Mouse (Mus musculus): ENCODE measurements around the gene Pgk1. TPM values are rescaled to one million over a fixed set of nuclear protein-coding genes. Genes with fewer than 3 reads are reported as not detected.

Pgk1 gene
- polyA plus RNA-seq, 1 experiment from 2014 or later = 280 TPM

- Histone ChIP-seq H3K9me3 (replicated peaks; ENCODE audit: low read length) (no peaks in the 10 kb centered on the region), H3K9ac (ENCODE audit: low read depth, low read length) (no peak overlapping the region), H3K4me2 (ENCODE audit: low read length) (no peak overlapping the region), H3K4me3 (replicated peaks; ENCODE audit: low read depth, low read length) (no peak overlapping the region), H3K27ac (no peak overlapping the region), H3K36me3 (ENCODE audit: insufficient read depth, low read length) (no peaks in the 10 kb centered on the region), H3K27me3 (ENCODE audit: insufficient read depth, low read length) (no peaks in the 10 kb centered on the region), H3K4me1 (replicated peaks; ENCODE audit: insufficient read depth, low read length) (no peaks in the 10 kb centered on the region)
- no peak for TF ChIP-seq CTCF (IDR thresholded peaks at IDR 0.05; ENCODE audit: low read depth)
- DNase-seq (ENCODE audit: low spot score) (no peak), ATAC-seq (replicated peaks; ENCODE audit: low FRiP score, low read depth) (no peak)
- WGBS = 79% methylated on average over 4 of the region's 4 CpGs
Observed at GRCm38 (mm10) chrX:106155892-106156291, 31.0 kb upstream of the Pgk1 start.

DNA sequence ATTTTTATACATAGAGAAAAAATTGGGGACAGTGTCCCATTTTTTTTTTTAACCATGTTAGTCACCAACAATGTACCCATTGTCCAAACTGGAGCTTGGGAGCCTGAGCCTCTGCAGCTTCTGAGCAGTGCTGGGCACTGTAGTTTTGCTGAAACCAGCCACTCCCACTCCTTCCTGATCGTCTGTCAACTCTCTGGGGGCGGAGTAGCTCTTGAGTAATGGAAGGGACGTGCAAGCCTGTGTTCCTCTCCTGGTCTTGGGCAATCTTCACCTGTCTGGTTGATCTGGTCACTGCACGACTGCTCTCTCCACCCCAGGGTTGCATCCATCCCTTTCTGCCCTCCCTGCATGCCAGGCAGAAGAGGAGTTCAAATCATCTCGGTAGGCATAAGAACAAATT, 22.9 kb upstream of the Pgk1 start:
- no peaks in the 10 kb centered on the region for H3K27me3 ChIP-seq (ENCODE audit: insufficient read depth, low read length)
- 52% methylated on average over 5 of the region's 5 CpGs for WGBS
- no peaks in the 10 kb centered on the region for H3K9me3 ChIP-seq (replicated peaks; ENCODE audit: low read length)
- TF ChIP-seq CTCF (IDR thresholded peaks at IDR 0.05; ENCODE audit: low read depth) = no peak
- no peak overlapping the region for H3K4me2 ChIP-seq (ENCODE audit: low read length)
- H3K27ac ChIP-seq = no peak overlapping the region
- no peak overlapping the region for H3K9ac ChIP-seq (ENCODE audit: low read depth, low read length)
- H3K36me3 ChIP-seq (ENCODE audit: insufficient read depth, low read length) = no peaks in the 10 kb centered on the region
- H3K4me3 ChIP-seq (replicated peaks; ENCODE audit: low read depth, low read length) = no peak overlapping the region
- DNase-seq (ENCODE audit: low spot score) (no peak), ATAC-seq (replicated peaks; ENCODE audit: low FRiP score, low read depth) (no peak)
- H3K4me1 ChIP-seq (replicated peaks; ENCODE audit: insufficient read depth, low read length) = no peaks in the 10 kb centered on the region

- Histone ChIP-seq H3K4me3 (replicated peaks; ENCODE audit: low read depth, low read length) (no peak overlapping the region), H3K9ac (ENCODE audit: low read depth, low read length) (no peak overlapping the region), H3K4me1 (replicated peaks; ENCODE audit: insufficient read depth, low read length) (no peaks in the 10 kb centered on the region), H3K4me2 (ENCODE audit: low read length) (no peak overlapping the region), H3K36me3 (ENCODE audit: insufficient read depth, low read length) (no peaks in the 10 kb centered on the region), H3K27me3 (ENCODE audit: insufficient read depth, low read length) (no peaks in the 10 kb centered on the region), H3K27ac (no peak overlapping the region), H3K9me3 (replicated peaks; ENCODE audit: low read length) (no peaks in the 10 kb centered on the region)
- ATAC-seq (replicated peaks; ENCODE audit: low FRiP score, low read depth) (no peak), DNase-seq (ENCODE audit: low spot score) (no peak)
- WGBS = 67% methylated on average over 5 of the region's 5 CpGs
- TF ChIP-seq CTCF (IDR thresholded peaks at IDR 0.05; ENCODE audit: low read depth) = no peak
Observed at GRCm38 (mm10) chrX:106164555-106164954, 22.3 kb upstream of the Pgk1 start.

GRCm38 (mm10) chrX:106165089-106165488, 21.8 kb upstream of the Pgk1 start:
- H3K9ac ChIP-seq (ENCODE audit: low read depth, low read length) = no peak overlapping the region
- H3K27me3 ChIP-seq (ENCODE audit: insufficient read depth, low read length) = no peaks in the 10 kb centered on the region
- H3K36me3 ChIP-seq (ENCODE audit: insufficient read depth, low read length) = no peaks in the 10 kb centered on the region
- no peaks in the 10 kb centered on the region for H3K4me1 ChIP-seq (replicated peaks; ENCODE audit: insufficient read depth, low read length)
- no peak overlapping the region for H3K27ac ChIP-seq
- 64% methylated on average over 1 of the region's 1 CpGs for WGBS
- no peaks in the 10 kb centered on the region for H3K9me3 ChIP-seq (replicated peaks; ENCODE audit: low read length)
- H3K4me2 ChIP-seq (ENCODE audit: low read length) = no peak overlapping the region
- DNase-seq (ENCODE audit: low spot score) (no peak), ATAC-seq (replicated peaks; ENCODE audit: low FRiP score, low read depth) (no peak)
- no peak overlapping the region for H3K4me3 ChIP-seq (replicated peaks; ENCODE audit: low read depth, low read length)
- TF ChIP-seq CTCF (IDR thresholded peaks at IDR 0.05; ENCODE audit: low read depth) = peak; percentile 42; the same call in 1 of the 2 replicates

- ATAC-seq (replicated peaks; ENCODE audit: low FRiP score, low read depth) (peak; percentile 82), DNase-seq (ENCODE audit: low spot score) (peak; percentile 76)
- WGBS = 31% methylated on average over 18 of the region's 18 CpGs
- H3K4me2 ChIP-seq (ENCODE audit: low read length) = peak overlapping the region; percentile 46
- no peak overlapping the region for H3K27ac ChIP-seq
- H3K4me1 ChIP-seq (replicated peaks; ENCODE audit: insufficient read depth, low read length) = no peaks in the 10 kb centered on the region
- H3K27me3 ChIP-seq (ENCODE audit: insufficient read depth, low read length) = no peaks in the 10 kb centered on the region
- no peaks in the 10 kb centered on the region for H3K9me3 ChIP-seq (replicated peaks; ENCODE audit: low read length)
- H3K9ac ChIP-seq (ENCODE audit: low read depth, low read length) = no peak overlapping the region
- no peaks in the 10 kb centered on the region for H3K36me3 ChIP-seq (ENCODE audit: insufficient read depth, low read length)
- H3K4me3 ChIP-seq (replicated peaks; ENCODE audit: low read depth, low read length) = peak overlapping the region; percentile 14; the same call in 1 of the 2 replicates
- peak; percentile 78 for TF ChIP-seq CTCF (IDR thresholded peaks at IDR 0.05; ENCODE audit: low read depth)
Observed at GRCm38 (mm10) chrX:106171106-106171852, 15.6 kb upstream of the Pgk1 start.

DNA sequence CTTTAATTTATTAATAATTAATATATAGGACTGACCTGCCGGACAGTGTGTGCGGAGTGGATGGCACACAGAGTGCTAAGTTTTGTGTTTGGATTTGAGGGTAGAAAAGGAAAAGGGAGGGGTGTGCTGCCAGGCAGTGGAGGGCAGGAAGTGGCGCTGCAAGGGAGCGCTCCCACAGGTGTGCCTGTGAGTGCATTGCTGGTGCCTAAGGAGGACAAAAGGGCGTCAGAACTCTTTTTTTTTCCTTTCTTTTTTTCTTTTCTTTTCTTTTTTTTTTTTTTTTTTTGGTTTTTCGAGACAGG, 15.1 kb upstream of the Pgk1 start:
- Histone ChIP-seq H3K4me1 (replicated peaks; ENCODE audit: insufficient read depth, low read length) (no peaks in the 10 kb centered on the region), H3K4me2 (ENCODE audit: low read length) (peak overlapping the region; percentile 46), H3K27me3 (ENCODE audit: insufficient read depth, low read length) (no peaks in the 10 kb centered on the region), H3K9ac (ENCODE audit: low read depth, low read length) (no peak overlapping the region), H3K4me3 (replicated peaks; ENCODE audit: low read depth, low read length) (peak overlapping the region; percentile 14; the same call in 1 of the 2 replicates), H3K9me3 (replicated peaks; ENCODE audit: low read length) (no peaks in the 10 kb centered on the region), H3K27ac (no peak overlapping the region), H3K36me3 (ENCODE audit: insufficient read depth, low read length) (no peaks in the 10 kb centered on the region)
- TF ChIP-seq CTCF (IDR thresholded peaks at IDR 0.05; ENCODE audit: low read depth) = no peak
- ATAC-seq (replicated peaks; ENCODE audit: low FRiP score, low read depth) (0 out of 2 replicates have a peak, but pooled peaks have one; percentile 33), DNase-seq (ENCODE audit: low spot score) (no peak)
- WGBS = 52% methylated on average over 5 of the region's 6 CpGs

DNA sequence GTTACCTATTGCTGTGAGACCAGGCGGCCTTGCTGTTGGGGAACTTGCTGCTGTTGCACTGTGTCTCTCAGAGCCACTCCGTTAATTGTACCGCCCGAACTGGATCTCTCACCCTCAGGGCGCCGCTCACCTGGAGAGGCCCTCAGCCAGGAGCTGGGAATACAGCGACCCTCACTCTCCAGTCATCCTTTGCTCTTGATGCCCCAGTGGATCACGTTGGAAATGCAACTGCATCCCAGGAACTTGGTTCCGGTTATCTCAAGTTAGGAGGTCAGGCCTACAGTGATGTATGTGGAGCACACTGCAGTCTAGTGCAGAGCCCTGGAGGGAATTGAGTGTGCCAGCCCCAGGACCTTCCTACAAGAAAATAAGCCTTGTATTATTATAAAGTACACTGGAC, 10.6 kb upstream of the Pgk1 start:
- H3K4me2 ChIP-seq (ENCODE audit: low read length) = no peak overlapping the region
- H3K9ac ChIP-seq (ENCODE audit: low read depth, low read length) = no peak overlapping the region
- DNase-seq (ENCODE audit: low spot score) (no peak), ATAC-seq (replicated peaks; ENCODE audit: low FRiP score, low read depth) (no peak)
- H3K4me1 ChIP-seq (replicated peaks; ENCODE audit: insufficient read depth, low read length) = no peaks in the 10 kb centered on the region
- no peaks in the 10 kb centered on the region for H3K27me3 ChIP-seq (ENCODE audit: insufficient read depth, low read length)
- 67% methylated on average over 9 of the region's 9 CpGs for WGBS
- H3K36me3 ChIP-seq (ENCODE audit: insufficient read depth, low read length) = no peaks in the 10 kb centered on the region
- H3K4me3 ChIP-seq (replicated peaks; ENCODE audit: low read depth, low read length) = no peak overlapping the region
- H3K9me3 ChIP-seq (replicated peaks; ENCODE audit: low read length) = no peaks in the 10 kb centered on the region
- no peak for TF ChIP-seq CTCF (IDR thresholded peaks at IDR 0.05; ENCODE audit: low read depth)
- no peak overlapping the region for H3K27ac ChIP-seq
